Mouse (Mus musculus): ENCODE data around the gene Amh. TPM values are rescaled to one million over a fixed set of nuclear protein-coding genes. Genes with fewer than 3 reads are reported as not detected.
"Not testable (repeated sequence)": the region's sequence is repeated elsewhere in the genome, so short reads cannot be mapped to it uniquely, and the experiment has no call there.

Amh gene
- polyA plus RNA-seq, 1 experiment, result 0.17 TPM

DNA sequence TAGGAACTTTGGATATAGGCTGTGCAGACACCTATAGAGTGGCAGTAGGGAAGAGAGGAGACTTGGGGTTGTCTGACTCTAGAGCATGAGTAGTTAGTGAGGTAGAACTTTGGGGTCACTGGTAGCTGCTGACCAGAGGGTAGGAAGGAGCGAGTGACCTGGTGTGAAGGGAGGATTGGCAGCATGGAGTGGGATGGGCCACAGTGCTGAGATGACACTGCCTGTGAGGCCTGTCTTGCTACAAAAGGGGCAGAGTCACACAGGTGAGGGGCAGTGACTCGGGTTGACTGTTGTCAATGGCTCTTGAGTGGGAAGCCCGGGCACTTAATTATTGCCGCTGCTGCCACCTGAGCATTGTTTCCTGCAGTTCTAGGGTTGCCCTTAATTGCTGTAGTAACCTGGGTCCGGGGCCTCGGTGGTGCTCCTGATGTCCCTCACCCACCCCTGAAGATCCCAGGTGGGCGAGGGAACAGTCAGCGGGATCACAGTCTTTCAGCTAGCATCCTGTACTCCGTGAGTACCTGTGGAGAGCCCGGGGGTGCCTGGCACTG is 22.9 kb downstream of the Amh start:
- H3K36me3 ChIP-seq (ENCODE audit: control insufficient read depth, insufficient read depth, low read length), result no peaks in the 10 kb centered on the region
- H3K27ac ChIP-seq (ENCODE audit: insufficient read depth, low read depth, low read length), result no peak overlapping the region
- no peaks in the 10 kb centered on the region for H3K27me3 ChIP-seq (replicated peaks; ENCODE audit: control insufficient read depth, insufficient read depth, low read length)
- peak; percentile 18 for DNase-seq
- peak overlapping the region; percentile 80 for H3K4me3 ChIP-seq (ENCODE audit: insufficient read depth, low read depth, low read length)
- 35% methylated on average over 10 of the region's 10 CpGs for WGBS
- no peak for TF ChIP-seq CTCF (conservative IDR thresholded peaks at IDR 0.05; ENCODE audit: insufficient read depth, insufficient read length, low read depth, low read length)
- TF ChIP-seq POLR2A (IDR thresholded peaks at IDR 0.05; ENCODE audit: low read depth, low read length), result no peak
- H3K4me1 ChIP-seq (ENCODE audit: control insufficient read depth, insufficient read depth, low read length), result peaks cover 26% of the 10 kb centered on the region

DNA sequence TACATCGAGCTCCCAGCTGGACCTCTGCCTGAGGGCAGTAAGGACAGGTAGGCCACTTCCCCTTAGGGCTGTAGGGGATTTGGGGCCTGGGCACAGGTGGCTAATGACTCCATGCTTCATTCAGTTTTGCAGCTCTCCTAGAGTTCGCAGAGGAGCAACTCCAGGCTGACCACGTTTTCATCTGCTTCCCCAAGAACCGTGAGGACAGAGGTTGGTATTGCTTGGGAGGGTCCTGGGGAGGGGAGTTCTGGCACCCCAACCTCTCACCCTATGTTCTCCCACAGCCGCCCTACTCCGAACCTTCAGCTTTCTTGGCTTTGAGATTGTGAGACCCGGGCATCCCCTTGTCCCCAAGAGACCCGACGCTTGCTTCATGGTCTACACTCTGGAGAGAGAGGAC is 23.5 kb downstream of the Amh start:
- peaks cover 26% of the 10 kb centered on the region for H3K4me1 ChIP-seq (ENCODE audit: control insufficient read depth, insufficient read depth, low read length)
- H3K27ac ChIP-seq (ENCODE audit: insufficient read depth, low read depth, low read length); H3K4me3 ChIP-seq (ENCODE audit: insufficient read depth, low read depth, low read length); DNase-seq; H3K27me3 ChIP-seq (replicated peaks; ENCODE audit: control insufficient read depth, insufficient read depth, low read length); H3K36me3 ChIP-seq (ENCODE audit: control insufficient read depth, insufficient read depth, low read length): not testable (repeated sequence)
- WGBS, result 53% methylated on average over 9 of the region's 9 CpGs

DNA sequence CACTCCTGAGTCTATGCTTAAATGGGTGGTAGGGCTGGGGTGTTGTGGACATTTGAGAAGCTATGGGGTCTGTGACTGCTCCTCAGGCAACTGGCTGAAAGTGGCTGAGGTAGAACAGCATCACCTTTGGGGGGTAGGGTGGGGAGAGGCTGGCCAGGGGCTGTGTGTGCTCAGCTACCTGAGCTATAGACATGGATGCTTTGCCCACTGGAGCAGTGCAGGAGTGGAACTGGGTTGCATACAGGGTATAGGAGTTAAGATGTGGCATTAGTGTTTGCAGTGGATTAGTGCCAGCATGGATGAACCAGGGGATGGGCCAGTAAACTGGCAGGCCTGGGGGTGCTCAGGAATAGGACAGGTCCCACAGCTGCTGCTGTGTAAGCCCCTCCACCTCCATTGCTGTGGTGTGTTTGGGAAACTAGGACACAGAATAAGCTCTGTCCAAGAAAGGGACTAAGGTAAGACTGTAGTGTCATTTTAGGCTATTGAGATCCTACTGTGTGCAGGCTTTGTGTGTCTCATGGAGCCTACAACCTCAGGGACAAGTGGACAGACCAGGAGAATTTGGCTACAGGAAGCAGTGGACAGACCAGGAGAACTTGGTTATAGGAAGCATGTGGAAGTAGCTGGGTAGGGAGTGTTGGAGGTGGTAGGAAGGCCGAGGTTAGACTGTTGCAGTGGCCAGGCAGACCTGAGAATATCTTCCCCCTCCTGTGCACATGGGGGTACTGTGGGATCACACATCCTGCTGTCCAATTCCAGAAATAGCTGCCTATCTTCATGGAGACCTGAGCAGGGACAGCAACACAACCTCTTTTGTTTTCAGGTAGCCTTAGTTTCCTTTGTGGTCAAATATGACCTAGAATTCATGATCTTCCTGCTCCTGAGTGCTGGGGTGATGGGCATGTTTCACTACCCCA is 24.6 kb downstream of the Amh start:
- TF ChIP-seq POLR2A (IDR thresholded peaks at IDR 0.05; ENCODE audit: low read depth, low read length) (no peak), CTCF (conservative IDR thresholded peaks at IDR 0.05; ENCODE audit: insufficient read depth, insufficient read length, low read depth, low read length) (no peak)
- Histone ChIP-seq H3K36me3 (ENCODE audit: control insufficient read depth, insufficient read depth, low read length) (no peaks in the 10 kb centered on the region), H3K27me3 (replicated peaks; ENCODE audit: control insufficient read depth, insufficient read depth, low read length) (no peaks in the 10 kb centered on the region), H3K27ac (ENCODE audit: insufficient read depth, low read depth, low read length) (no peak overlapping the region), H3K4me3 (ENCODE audit: insufficient read depth, low read depth, low read length) (no peak overlapping the region), H3K4me1 (ENCODE audit: control insufficient read depth, insufficient read depth, low read length) (peaks cover 18% of the 10 kb centered on the region)
- no peak for DNase-seq
- WGBS, result 29% methylated on average over 1 of the region's 1 CpGs

DNA sequence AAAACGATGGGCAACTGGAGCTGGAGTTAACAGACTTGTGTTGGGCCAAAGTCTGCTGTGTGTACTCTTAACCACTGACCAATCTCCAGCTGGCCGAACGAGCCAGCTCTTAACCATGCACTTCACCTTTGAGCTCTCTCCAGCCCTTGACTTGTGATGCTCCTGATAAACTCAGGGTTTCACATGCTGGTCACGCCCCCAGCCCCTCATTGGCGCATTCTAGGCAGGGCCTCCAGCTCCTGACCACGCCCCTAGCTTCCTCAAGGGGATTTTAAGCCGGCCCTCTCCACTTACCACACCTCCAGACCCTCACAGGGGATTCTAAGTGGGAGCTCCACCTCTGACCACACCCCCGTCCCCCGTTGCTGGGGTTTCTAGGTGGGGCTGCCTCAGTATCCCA is 26.1 kb downstream of the Amh start:
- WGBS, result 14% methylated on average over 9 of the region's 9 CpGs
- Histone ChIP-seq H3K27ac (ENCODE audit: insufficient read depth, low read depth, low read length) (no peak overlapping the region), H3K36me3 (ENCODE audit: control insufficient read depth, insufficient read depth, low read length) (no peaks in the 10 kb centered on the region), H3K4me3 (ENCODE audit: insufficient read depth, low read depth, low read length) (no peak overlapping the region), H3K27me3 (replicated peaks; ENCODE audit: control insufficient read depth, insufficient read depth, low read length) (no peaks in the 10 kb centered on the region), H3K4me1 (ENCODE audit: control insufficient read depth, insufficient read depth, low read length) (peaks cover 18% of the 10 kb centered on the region)
- DNase-seq, result peak; percentile 93
- no peak for TF ChIP-seq CTCF (conservative IDR thresholded peaks at IDR 0.05; ENCODE audit: insufficient read depth, insufficient read length, low read depth, low read length)
- TF ChIP-seq POLR2A (IDR thresholded peaks at IDR 0.05; ENCODE audit: low read depth, low read length), result no peak

DNA sequence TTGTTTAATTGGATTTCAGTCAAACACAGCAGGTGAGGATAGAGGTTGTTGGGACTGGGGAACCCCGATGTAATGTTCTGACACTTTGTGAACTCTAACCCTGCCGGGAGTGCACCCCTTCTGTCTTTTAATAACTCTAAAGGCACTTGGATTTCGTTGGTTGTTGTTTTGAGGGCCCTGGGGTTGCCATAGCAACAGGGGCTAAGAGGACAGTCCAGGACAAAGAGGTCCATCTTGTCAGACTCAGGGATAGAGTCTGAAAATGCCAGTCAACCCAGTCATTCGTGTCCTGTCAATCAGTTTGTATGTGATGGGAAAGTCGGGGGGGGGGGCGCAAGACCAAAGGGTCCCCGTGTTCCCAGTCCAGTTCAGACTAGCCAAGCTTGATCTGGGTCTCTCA is 27.8 kb downstream of the Amh start:
- Histone ChIP-seq H3K4me3 (ENCODE audit: insufficient read depth, low read depth, low read length) (no peak overlapping the region), H3K36me3 (ENCODE audit: control insufficient read depth, insufficient read depth, low read length) (no peaks in the 10 kb centered on the region), H3K27ac (ENCODE audit: insufficient read depth, low read depth, low read length) (no peak overlapping the region), H3K27me3 (replicated peaks; ENCODE audit: control insufficient read depth, insufficient read depth, low read length) (no peaks in the 10 kb centered on the region), H3K4me1 (ENCODE audit: control insufficient read depth, insufficient read depth, low read length) (peaks cover 13% of the 10 kb centered on the region)
- TF ChIP-seq CTCF (conservative IDR thresholded peaks at IDR 0.05; ENCODE audit: insufficient read depth, insufficient read length, low read depth, low read length) (no peak), POLR2A (IDR thresholded peaks at IDR 0.05; ENCODE audit: low read depth, low read length) (no peak)
- no peak for DNase-seq
- 73% methylated on average over 7 of the region's 7 CpGs for WGBS

DNA sequence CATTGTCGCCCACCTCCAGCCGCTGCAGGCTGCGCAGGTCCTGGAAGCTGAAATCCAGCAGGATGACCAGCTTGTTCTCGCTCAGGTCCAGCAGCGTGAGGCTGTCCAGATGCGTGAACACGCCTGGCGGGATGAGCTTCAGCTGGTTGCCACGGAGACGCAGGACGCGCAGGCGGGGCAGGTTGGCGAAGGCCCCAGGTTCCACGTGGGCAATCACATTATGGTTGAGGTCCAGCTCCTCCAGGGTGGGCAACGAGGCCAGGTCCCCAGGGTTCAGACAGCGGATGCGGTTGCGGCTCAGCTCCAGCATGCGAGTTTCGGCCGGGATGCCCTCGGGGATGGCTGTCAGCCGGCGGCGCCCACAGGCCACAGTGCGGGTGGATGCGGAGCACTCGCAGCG is 30.6 kb downstream of the Amh start:
- Histone ChIP-seq H3K27me3 (replicated peaks; ENCODE audit: control insufficient read depth, insufficient read depth, low read length) (no peaks in the 10 kb centered on the region), H3K4me3 (ENCODE audit: insufficient read depth, low read depth, low read length) (no peak overlapping the region), H3K27ac (ENCODE audit: insufficient read depth, low read depth, low read length) (no peak overlapping the region), H3K4me1 (ENCODE audit: control insufficient read depth, insufficient read depth, low read length) (peaks cover 3% of the 10 kb centered on the region), H3K36me3 (ENCODE audit: control insufficient read depth, insufficient read depth, low read length) (no peaks in the 10 kb centered on the region)
- TF ChIP-seq POLR2A (IDR thresholded peaks at IDR 0.05; ENCODE audit: low read depth, low read length) (no peak), CTCF (conservative IDR thresholded peaks at IDR 0.05; ENCODE audit: insufficient read depth, insufficient read length, low read depth, low read length) (no peak)
- WGBS, result 59% methylated on average over 30 of the region's 30 CpGs
- DNase-seq, result no peak

DNA sequence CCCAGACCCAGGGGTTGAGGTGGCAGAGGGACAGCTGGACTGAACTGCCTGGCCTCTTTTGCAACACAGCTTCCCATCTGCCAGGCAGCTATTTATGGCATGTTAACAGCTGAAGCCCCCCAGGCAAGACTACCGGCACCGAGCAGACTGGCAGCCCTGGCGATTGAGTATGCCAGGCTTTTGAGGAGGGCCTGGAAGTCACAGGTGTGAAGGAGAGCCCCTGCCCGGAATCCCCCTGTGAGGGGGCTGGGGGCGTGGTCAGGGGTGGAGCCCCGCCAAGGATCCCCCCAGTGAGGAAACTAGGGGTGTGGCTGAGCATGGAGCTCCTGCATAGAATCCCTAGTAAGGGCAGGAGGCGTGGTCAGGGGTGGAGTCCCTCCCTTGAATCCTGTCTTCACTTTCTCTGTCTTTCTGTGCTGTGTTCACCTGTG is 31.9 kb downstream of the Amh start:
- Histone ChIP-seq H3K4me3 (ENCODE audit: insufficient read depth, low read depth, low read length) (no peak overlapping the region), H3K4me1 (ENCODE audit: control insufficient read depth, insufficient read depth, low read length) (no peaks in the 10 kb centered on the region), H3K36me3 (ENCODE audit: control insufficient read depth, insufficient read depth, low read length) (no peaks in the 10 kb centered on the region), H3K27ac (ENCODE audit: insufficient read depth, low read depth, low read length) (no peak overlapping the region), H3K27me3 (replicated peaks; ENCODE audit: control insufficient read depth, insufficient read depth, low read length) (no peaks in the 10 kb centered on the region)
- WGBS, result 47% methylated on average over 7 of the region's 7 CpGs
- no peak for DNase-seq
- no peak for TF ChIP-seq CTCF (conservative IDR thresholded peaks at IDR 0.05; ENCODE audit: insufficient read depth, insufficient read length, low read depth, low read length)
- no peak for TF ChIP-seq POLR2A (IDR thresholded peaks at IDR 0.05; ENCODE audit: low read depth, low read length)

All from kidney, adult 2 months (tissue).